Mouse (Mus musculus): Measurements from ENCODE around the gene Hivep1. TPM values are rescaled to one million over a fixed set of nuclear protein-coding genes. Genes with fewer than 3 reads are reported as not detected.

Hivep1 gene
- polyA plus RNA-seq, 1 experiment from 2014 or later: 12.1 TPM

DNA sequence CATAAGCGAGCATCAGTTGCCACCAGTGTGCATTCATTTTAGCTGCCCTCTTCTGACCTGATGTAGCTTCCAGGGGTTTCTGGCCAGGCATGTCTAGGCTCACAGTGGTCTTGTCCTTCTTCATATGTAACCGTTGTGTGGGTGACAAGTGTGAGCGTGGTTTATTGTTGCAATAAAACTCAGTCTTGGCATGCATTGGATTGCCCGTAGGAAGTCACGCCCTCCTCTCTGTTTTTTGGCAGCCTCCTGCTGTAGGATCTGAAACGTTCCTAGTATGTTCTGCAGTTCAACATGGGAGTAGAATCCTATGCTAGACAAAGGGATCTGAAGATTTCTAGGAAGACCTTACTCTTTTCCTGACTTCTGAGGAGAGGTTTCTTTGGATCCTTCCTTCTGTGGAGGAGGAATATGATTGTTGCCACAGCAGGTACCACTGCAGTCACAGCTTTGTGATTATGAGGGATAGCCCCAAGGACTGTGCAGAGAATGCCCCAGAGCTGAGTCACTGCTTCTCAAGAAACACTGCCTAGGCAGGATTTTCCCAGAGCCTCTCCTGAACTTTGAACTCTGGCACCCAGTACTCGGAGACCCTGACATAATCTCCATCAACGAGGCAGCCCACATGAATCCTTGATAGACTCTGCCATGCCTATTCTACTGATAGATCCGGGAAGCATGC, 182.1 kb downstream of the Hivep1 start:
- Histone ChIP-seq H3K9ac (no peak overlapping the region), H3K4me1 (ENCODE audit: insufficient read depth) (no peaks in the 10 kb centered on the region), H3K4me2 (no peak overlapping the region), H3K27ac (ENCODE audit: low read depth) (no peak overlapping the region), H3K4me3 (ENCODE audit: low read depth, low read length) (no peak overlapping the region), H3K9me3 (ENCODE audit: low read depth, low read length) (no peaks in the 10 kb centered on the region), H3K36me3 (ENCODE audit: insufficient read depth) (no peaks in the 10 kb centered on the region), H3K27me3 (ENCODE audit: insufficient read depth, low read length) (no peaks in the 10 kb centered on the region)
- ATAC-seq (ENCODE audit: insufficient read depth): no peak
- 72% methylated on average over 9 of the region's 9 CpGs for WGBS
- no peak for DNase-seq
- TF ChIP-seq CTCF (IDR thresholded peaks at IDR 0.05; ENCODE audit: low read depth): no peak

DNA sequence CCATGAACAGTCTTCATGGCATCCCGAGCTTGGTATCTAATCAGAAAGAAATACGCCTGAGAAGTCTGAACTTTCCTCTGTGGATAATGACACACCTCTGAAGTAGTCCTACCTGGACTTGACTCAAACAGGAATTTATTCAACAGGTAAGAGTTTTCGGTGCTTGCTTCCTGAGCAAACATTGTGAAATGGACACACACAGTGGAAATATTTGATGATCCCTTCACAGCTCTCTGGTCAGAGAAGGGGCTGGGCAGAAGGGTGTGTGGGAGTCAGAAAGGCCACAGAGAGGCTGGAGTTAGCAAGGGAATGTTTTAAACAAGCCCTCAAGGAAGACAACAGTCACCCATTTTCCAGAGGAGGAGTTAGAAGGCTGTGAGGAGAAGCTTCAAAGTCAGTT, 186.7 kb downstream of the Hivep1 start:
- ATAC-seq (ENCODE audit: insufficient read depth) (no peak), DNase-seq (no peak)
- TF ChIP-seq CTCF (IDR thresholded peaks at IDR 0.05; ENCODE audit: low read depth): no peak
- no peak overlapping the region for H3K4me3 ChIP-seq (ENCODE audit: low read depth, low read length)
- no peaks in the 10 kb centered on the region for H3K4me1 ChIP-seq (ENCODE audit: insufficient read depth)
- H3K9me3 ChIP-seq (ENCODE audit: low read depth, low read length): no peaks in the 10 kb centered on the region
- no peak overlapping the region for H3K27ac ChIP-seq (ENCODE audit: low read depth)
- H3K36me3 ChIP-seq (ENCODE audit: insufficient read depth): no peaks in the 10 kb centered on the region
- WGBS: 70% methylated on average over 3 of the region's 3 CpGs
- H3K27me3 ChIP-seq (ENCODE audit: insufficient read depth, low read length): no peaks in the 10 kb centered on the region
- no peak overlapping the region for H3K9ac ChIP-seq
- no peak overlapping the region for H3K4me2 ChIP-seq

DNA sequence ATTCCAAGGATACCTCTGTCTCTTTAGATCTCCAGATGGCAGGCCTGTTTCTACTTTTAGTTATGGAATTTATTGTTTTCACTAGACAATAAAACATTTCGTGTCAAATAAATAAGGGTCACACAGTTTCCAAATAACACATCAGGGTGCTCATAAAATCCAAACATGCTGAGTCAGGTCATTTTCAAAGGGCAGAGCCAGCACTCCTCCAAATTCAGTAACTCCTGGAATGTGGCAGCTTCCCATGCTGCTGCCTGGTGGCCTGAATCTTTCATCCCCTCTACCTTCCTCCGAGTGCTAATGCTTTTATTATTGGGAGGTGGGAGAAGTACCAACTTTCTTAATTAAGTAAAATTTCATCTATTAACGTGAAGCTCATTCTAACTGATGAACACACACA, 190.3 kb downstream of the Hivep1 start:
- Histone ChIP-seq H3K9ac (no peak overlapping the region), H3K4me3 (ENCODE audit: low read depth, low read length) (no peak overlapping the region), H3K27me3 (ENCODE audit: insufficient read depth, low read length) (no peaks in the 10 kb centered on the region), H3K27ac (ENCODE audit: low read depth) (no peak overlapping the region), H3K9me3 (ENCODE audit: low read depth, low read length) (no peaks in the 10 kb centered on the region), H3K4me2 (no peak overlapping the region), H3K36me3 (ENCODE audit: insufficient read depth) (no peaks in the 10 kb centered on the region), H3K4me1 (ENCODE audit: insufficient read depth) (no peaks in the 10 kb centered on the region)
- ATAC-seq (ENCODE audit: insufficient read depth) (no peak), DNase-seq (no peak)
- WGBS: 49% methylated on average over 3 of the region's 3 CpGs
- TF ChIP-seq CTCF (IDR thresholded peaks at IDR 0.05; ENCODE audit: low read depth): no peak

Other genes starting within 250 kb of the Hivep1 start
- gene Adtrp, start 204.3 kb upstream of the Hivep1 start, polyA plus RNA-seq (2014; fragmentation: Nextera tagmentation; extraction: Ambion mirVana): not detected in 2 replicates
- 4.1 and 5.1 TPM in 2 replicates for gene Edn1, start 249.5 kb downstream of the Hivep1 start, polyA plus RNA-seq (2014; fragmentation: Nextera tagmentation; extraction: Ambion mirVana)